Mouse (Mus musculus) inflammation-experienced regulatory T-cells, adult 6 months (primary cell): ENCODE results near the gene Bves. TPM values are rescaled to one million over a fixed set of nuclear protein-coding genes. Genes with fewer than 3 reads are reported as not detected.
"Not testable (repeated sequence)": the region's sequence is repeated elsewhere in the genome, so short reads cannot be mapped to it uniquely, and the experiment has no call there.

ENCODE experiments used
- ATAC-seq: one replicate; pipeline ENCODE4 v1.8.0; 2017
- polyA plus RNA-seq, 3 experiments: library from polyadenylated mRNA; unstranded; fragments of 100-300 nt; shearing (Covaris generic); gene quantifications; one replicate each; pipeline ENCODE4 v1.2.1; 2017

The Bves gene
- not detected for polyA plus RNA-seq

- no peak for ATAC-seq
These were observed at the start of gene Bves for GRCm38 (mm10) chr10:45335434-45336422. Gene Bves (plus strand): TSS chr10:45335772.

GRCm38 (mm10) chr10:45288351-45288750 lies 47.2 kb upstream of the Bves start:
- no peak for ATAC-seq

DNA sequence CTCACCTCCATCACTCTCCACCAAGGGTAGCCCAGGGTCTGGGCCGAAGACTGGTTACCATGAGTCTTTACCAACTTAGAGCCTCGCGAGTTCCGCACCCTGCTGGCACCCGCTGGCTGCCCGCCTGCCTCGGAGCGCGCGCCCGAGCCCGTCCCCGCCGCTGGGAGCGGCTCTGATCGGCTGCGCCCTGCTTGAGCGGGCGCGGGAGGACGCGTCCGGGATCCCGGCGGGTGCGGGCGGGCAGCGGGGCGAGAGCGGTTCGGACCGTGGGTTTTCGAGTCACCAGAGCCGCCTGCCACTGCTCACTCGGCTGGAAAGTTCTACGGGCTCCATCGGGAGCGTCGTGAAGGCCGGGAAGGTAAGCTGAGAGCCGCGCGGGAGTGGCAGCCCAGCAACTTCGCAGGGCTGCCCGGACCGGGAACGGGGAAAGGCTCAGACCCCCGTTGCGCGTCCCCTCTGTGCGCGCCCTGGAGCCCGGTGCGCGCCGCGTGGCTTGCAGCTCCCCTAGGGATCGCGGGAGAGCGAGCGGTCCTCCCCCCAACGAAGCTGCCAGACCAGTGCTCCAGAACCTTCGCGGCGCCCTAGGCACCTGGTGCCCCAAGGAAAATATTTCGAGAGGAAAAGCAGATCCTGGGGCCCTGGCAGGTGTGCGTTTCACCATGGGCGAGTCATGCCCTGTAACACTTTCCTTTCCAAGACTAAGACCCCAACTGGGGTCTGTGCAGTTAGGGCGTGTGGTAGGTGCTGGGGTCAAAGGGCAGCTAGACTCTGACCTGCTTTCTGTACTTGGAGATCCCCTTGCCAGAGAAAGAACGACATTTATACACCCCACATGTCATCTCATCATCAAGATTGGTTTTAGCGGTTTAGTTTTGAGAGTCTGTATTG lies 46.1 kb upstream of the Bves start:
- no peak for ATAC-seq

DNA sequence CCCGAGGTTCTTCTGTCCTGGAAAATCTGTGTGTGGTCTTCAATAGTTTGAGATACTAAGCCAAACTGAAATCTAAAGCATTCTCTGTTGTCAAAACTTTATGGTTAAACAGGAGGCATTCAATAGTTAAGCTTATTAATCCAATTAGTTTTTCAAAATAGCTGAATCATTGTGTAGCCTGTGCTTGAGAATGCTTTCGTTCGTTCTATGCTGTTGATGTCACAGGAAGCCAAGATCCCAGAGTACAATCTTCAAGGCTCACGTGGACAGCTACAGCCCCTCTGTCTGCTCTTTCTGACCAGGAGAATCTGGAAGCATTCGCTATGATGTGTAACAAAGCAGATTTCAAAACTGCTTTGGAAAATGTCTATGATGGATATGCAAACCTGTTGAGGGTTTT lies 45.0 kb upstream of the Bves start:
- no peak for ATAC-seq

DNA sequence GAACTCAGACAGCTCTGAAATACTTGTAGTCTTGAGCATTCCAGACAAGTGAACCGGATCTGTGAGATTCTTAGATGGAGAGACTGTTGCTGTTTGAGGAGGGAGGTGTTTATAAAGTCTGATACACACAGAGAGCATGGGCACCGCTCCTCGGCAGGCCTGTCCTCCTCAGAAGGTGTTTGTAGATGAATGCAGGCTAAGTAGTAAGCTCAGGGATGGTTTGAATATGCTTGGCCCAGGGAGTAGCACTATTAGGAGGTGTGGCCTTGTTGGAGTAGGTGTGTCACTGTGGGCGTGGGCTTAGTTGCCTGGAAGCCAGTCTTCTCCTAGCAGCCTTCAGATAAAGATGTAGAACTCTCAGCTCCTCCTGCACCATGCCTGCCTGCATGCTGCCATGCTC lies 43.4 kb upstream of the Bves start:
- ATAC-seq = not testable (repeated sequence)

DNA sequence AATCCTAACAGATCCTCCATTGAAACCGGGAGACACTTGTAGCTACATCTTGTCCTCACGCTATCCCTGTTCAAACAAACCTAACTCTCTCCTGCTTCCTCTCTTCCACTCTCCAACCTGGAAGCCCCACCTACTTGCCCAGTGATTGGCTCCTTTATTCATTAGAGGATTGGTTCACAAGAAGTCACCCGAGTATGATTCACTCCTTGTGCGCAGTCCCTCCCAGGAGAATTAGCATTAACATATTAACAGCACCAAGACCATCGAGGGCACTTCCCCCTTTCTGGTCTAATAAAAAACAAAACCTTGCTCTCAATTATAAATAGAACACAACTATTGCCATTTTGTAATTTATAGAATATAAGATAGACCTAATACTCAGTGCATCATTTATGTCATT lies 40.5 kb upstream of the Bves start:
- no peak for ATAC-seq

- ATAC-seq = no peak
These were observed 37.1 kb upstream of the Bves start for GRCm38 (mm10) chr10:45298503-45298902.

GRCm38 (mm10) chr10:45299509-45299908 lies 36.1 kb upstream of the Bves start:
- ATAC-seq = no peak

GRCm38 (mm10) chr10:45303315-45304036 lies 32.1 kb upstream of the Bves start:
- no peak for ATAC-seq

GRCm38 (mm10) chr10:45305173-45305572 lies 30.4 kb upstream of the Bves start:
- ATAC-seq = no peak

DNA sequence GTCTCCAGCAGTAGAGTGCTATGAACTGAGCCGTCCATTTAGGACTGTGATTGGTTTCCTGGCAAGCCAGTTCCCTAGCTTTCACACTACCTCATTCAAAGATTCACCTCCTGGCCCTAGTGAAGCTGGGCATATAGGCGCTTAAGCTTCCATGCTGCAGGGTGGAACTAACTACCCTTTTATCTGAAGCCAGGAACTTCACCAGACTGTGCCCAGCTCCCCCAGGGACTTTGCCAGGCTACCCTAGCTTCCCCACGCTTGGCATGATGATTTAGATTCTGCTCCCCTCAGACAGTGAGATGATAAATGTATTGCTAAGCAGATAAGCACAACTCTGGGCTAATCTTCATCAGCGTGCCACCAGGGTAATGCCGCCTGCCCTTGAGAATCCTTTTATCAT lies 24.4 kb upstream of the Bves start:
- ATAC-seq = no peak

DNA sequence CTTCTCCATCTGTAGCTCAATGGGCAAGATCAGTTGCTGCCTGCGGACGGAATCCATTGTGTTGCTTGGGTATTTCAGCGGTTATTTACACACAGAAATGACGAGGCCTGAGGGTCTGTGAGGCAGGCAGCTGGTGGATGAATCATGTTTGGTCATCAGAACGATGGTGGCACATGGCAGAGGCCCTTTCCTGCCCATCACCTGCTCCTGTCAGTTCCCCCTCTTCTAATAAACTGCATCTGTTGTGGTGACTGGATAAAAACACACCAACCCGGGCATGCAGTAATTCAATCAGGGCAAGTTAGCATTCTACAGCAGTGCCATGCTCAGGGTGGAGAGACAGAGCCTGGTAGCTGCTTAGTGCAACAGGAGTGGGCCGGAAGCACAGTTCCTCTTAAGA lies 23.9 kb upstream of the Bves start:
- no peak for ATAC-seq

DNA sequence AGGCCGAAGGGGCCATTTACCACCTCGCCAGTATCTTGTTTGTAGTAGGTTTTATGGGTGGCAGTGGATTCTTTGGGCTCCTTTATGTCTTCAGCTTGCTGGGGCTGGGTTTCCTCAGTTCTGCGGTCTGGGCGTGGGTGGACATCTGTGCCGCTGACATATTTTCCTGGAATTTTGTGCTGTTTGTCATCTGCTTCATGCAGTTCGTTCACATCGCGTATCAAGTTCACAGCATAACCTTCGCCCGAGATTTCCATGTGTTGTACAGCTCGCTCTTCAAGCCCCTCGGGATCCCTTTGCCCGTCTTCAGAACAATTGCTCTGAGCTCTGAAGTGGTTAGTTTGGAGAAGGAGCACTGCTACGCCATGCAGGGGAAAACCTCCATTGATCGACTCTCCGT lies 20.7 kb upstream of the Bves start:
- no peak for ATAC-seq

DNA sequence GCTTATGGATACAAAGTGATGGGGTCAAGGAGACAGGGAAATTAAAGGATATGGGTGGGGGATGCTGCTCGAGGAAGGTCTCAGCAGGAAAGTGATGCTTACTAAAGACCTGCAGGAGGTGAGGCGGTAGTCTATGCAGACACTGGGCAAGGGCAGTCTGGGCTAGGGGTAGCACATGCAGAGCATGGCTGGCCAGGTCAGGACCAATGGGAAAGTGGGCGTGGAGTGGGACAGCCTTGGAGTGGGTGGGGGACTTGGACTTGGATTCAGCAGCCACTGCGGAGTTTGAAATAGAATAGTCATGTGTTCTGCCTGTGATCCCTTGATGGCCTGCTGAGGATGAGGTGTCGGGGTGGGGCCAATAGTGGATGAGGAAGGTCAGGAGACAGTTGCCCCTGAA lies 16.6 kb upstream of the Bves start:
- no peak for ATAC-seq

GRCm38 (mm10) chr10:45320296-45320695 lies 15.3 kb upstream of the Bves start:
- ATAC-seq = no peak

GRCm38 (mm10) chr10:45324159-45324558 lies 11.4 kb upstream of the Bves start:
- no peak for ATAC-seq

GRCm38 (mm10) chr10:45328196-45329000 lies 7.2 kb upstream of the Bves start:
- ATAC-seq = no peak

DNA sequence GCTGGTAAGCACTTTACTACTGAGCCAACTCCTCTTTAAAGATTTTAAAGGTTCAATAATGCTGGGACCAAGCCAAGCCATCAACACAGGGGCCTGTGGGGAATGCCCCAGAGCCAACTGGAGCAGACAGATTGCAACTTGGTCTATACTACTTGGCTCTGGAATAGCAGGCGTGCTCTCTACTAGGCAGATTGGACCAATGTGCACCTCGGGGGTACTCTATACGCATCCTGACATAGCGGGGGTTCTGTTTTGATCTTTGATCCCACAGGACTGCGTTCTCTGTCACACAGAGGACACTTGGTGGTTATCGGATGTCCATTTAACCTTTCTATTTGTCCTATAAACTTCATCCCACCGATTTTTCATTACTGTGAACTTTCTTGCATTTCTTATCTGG lies 647 bp upstream of the Bves start:
- no peak for ATAC-seq

- ATAC-seq = no peak
These were observed 3.5 kb downstream of the Bves start for GRCm38 (mm10) chr10:45339106-45339505.

DNA sequence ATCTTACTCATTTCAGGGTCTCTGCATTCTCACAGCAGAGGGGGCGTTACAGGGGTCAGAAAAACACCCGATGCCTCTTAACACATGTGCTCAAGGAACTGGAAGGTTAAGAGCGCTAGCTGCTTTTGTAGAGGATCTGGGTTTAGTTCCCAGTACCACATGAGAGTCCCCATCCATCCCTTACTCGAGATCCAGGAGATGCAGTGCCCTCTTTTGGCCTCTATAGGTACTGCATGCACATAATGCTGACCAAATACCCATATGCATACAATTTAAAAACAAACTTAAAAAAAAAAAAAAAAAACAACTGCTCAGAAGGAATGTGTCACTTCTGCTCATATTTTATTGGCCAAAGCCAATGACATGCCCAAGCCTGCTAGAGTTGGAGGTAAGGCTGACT lies 8.8 kb downstream of the Bves start:
- ATAC-seq = no peak

- no peak for ATAC-seq
These were observed 9.6 kb downstream of the Bves start for GRCm38 (mm10) chr10:45345217-45345616.

- ATAC-seq = not testable (repeated sequence)
These were observed 12.6 kb downstream of the Bves start for GRCm38 (mm10) chr10:45348143-45348542.
